Mouse (Mus musculus): Measurements from ENCODE around the gene Ywhab.

Ywhab gene

DNA sequence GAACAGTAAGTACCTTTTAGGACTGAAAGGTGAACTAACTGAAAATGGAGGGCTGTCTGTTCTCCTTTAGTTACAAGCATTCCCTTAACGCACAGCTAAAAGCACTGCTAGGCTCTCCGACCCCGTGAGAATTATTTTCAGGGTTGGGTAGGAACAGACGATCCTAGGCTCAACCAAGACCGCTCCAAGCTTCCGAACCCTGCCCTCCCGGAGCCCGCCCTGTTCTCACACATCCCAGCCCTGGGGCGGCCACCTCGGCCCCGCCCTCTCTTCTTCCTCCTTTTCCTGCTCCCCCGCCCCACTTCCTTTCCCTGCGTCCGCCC lies at the start of gene Ywhab:
Gene Ywhab, plus strand, starts transcription at position 307 of the 323 bp plus-strand sequence.
- DNase-seq (ENCODE audit: low spot score): no peak

DNA sequence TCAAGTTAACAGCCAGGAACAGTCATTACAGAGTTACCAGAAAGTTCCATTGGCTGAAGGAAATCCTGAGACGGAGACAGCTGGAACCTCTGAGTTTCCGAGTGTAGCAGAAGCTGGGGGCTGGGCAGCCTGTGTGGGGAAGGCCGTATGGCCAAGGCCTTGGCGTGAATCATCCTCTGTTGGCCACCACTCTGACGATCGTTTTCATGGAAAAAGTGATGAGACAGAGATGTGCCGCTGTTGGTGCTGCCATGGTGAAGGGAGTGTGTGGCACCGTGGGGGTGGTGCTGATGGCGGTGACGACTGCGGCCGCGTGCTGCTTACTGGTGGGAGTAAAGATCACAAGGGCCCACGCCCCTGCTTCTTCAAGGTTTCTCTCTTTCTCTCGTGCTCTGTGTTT lies 48.5 kb upstream of the Ywhab start:
- DNase-seq (ENCODE audit: low spot score): peak; percentile 38

DNA sequence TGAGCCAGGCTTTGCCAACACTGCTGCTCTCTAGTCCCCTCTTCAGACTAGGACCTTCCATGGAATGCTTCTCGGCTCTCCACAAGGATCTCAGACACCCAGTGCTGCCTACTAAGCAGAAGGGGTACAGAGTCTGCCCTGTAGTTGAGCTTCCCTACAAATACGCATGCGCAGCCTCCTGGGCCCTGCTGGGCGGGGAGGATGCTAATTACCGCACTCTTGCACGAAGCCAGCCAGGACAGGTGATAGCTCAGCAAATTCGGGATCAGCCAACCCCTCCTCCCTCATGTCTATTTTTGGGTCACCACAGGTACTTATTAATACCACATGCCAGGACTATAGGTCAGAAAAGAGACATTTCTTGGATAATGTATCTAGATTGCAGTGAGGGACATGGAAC lies 46.8 kb upstream of the Ywhab start:
- no peak for DNase-seq (ENCODE audit: low spot score)

DNA sequence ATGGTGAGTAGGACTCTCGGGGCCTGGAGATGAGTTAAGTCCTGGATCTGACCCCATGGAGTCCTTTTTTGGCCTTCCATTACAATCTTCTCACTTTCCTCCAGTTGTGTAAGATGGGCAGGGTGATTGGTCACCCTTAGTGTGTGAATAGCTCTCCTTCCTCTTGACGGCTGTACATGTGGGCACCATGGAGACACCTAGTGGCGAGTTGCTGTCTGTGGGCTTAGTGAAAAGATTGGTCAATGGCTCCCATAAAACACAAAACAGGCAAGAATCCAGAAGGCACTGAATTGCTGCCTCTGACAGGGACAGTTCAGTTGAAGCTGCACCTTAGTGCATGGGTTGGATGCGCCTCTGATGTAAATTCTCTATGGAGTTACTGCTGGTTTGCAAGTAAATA lies 43.0 kb upstream of the Ywhab start:
- DNase-seq (ENCODE audit: low spot score): peak; percentile 80

DNA sequence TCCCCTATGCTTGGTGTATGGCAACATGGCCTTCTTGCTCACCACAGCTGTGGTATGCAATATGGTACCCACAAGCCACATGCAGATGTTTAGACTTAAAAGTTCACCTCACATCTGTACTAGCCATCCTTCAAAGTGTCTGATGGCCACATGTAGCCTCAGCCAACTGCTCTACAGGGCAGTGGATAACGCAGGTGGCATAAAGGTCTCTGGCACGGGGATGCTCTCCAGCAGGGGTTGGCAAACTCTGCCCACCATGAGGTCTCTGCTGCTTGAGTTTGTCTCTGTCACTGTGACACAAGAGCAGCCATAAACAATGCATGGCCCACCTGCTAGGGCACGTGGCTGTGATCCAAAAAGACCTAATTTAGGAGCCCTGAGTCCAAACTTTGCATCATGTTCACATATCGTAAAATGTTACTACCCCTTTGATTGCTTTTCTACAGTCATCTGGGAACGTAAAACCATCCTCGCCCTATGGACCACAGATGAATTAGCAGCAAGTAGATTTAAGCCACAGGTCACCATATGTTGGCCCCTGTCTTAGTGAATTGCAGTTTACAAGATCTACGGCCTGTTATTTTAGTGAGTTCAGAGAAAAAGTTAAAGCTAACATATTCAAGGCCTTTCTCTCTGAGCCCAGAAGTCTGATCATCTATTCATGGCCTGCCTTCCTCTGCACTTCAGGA lies 41.0 kb upstream of the Ywhab start:
- no peak for DNase-seq (ENCODE audit: low spot score)

DNA sequence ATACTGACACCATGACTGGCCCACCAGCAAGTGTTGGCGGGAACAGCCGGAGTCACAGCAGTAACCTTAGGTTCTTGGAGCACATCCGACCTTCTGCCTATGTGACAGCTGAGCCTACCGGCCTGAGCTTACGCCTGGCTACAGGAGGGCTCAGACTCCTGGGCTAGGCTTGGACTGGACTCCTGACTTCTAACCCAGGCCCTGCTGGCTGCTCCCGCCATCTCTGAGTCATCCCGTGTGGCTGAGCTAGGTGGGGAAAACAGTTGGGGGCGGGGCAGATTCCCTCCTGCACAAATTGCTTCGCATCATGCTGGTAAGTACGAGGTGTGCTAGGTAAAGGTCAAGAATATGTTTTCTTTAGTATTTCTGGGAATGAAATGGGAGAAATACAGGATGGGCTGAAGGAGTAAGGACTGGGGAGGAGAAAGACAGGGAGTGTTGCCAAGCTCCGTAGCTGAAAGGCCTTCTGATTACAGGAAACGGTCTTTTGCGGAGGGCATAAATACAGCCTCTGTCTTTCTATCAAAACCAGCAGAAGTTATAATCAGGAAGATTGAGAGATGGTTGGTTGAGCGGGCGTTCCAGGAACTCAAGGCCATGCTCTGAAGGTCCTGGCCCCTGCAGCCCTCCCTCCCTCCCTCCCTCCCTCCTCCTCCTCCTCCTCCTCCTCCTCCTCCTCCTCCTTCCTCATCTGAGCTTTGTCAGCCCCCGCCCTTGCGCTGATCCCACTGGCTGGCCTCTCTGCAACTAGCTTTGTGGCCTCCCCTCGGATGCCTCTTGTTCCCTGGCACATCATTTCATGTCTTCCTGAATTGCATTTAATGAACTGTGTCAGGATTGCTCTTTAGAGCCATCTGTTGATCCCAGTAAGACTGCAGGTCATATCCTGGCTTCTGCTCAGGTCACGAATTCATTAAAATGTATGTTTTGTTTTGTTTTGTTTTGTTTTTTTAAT lies 29.9 kb upstream of the Ywhab start:
- DNase-seq (ENCODE audit: low spot score): peak; percentile 71

DNA sequence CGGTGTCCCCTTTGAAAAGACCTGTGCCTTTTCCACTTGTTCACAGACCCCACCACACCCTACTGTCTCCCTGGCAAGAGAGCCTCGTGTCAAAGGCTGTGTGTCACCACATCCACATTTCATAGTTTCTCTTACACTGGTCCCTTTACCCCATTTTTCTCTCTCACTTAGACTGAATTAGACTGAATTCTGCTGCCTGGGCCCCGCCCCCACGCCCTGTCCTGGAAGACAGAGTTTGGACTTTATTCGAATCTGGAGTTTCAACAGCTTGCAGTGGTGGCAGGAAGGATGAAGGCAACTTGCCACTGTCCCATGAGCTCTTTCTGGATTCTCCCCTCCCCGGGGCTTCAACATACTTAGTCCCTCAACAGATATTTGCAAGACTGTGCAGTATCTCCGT lies 29.1 kb upstream of the Ywhab start:
- no peak for DNase-seq (ENCODE audit: low spot score)

DNA sequence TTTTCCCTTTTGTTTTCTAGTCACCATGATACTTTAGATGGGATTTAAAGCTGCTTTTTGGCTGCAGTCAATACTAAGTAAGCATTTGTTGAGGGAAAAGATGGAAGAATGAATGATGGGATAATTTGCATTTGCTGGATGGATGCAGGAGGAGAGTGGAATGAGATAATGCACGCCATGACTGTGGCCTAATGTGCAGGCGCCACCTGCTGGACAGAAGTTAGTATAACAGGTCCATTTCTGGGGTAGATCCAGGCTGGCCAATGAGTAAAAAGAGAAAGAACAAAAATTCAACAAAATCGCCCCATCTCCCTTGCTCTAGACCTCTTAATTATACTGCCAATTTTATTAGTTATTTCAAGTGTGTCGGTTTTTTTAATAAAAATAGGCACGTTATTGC lies 26.2 kb upstream of the Ywhab start:
- DNase-seq (ENCODE audit: low spot score): peak; percentile 80

DNA sequence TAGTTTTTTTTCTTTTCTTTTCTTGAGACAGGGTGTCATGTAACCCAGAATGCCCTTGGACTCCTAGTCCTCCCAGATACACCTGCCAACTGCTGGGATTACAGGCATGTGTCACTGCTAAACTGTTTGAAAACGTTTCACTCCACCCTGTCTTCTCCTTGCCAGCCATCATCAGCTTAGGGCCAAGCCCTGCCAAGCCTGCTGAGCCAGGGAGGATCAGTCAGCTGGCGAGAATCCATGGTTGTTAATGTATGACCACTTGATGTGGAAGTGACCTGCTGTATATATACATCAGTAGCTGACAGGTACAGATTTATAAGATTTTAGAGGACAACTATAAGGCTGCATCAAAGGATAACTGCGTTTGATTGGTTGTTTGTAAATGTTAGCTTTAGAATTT lies 24.4 kb upstream of the Ywhab start:
- DNase-seq (ENCODE audit: low spot score): no peak

DNA sequence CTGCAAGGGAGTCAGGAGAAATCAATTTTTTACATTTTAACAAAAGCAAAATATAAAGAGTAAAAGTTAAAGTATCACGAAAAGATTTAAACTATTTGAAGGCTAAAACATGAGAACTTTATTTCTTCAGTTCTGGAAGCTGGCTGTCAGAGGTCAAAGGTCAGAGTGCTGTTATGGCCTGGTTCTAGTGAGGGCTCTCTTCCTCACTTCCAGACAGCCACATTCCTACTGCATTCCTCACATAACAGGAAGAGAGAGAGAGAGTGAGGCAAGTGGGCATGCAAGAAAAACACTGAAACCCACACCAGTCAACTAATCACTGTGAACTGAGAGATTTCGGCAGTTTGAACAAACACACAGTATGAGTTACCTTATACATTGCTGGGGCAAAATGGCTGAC lies 20.7 kb upstream of the Ywhab start:
- no peak for DNase-seq (ENCODE audit: low spot score)

DNA sequence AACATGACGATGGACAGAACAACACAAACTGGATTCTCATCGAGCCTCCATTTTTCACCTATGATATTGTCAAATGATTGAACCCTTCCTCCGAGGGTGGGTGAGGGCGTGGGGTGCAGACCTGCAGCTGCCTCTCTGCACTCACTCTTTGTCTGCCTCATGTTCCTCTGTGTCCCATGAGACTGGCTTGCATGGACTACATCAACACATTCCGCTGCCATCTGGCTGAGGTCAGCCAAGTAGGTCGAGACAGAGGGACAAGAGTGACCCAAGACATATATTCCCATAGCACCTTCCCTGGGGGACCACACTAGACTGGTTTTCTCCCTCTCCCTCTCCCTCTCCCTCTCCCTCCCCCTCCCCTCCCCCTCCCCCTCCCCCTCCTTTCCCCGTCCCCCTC lies 18.3 kb upstream of the Ywhab start:
- DNase-seq (ENCODE audit: low spot score): no peak

DNA sequence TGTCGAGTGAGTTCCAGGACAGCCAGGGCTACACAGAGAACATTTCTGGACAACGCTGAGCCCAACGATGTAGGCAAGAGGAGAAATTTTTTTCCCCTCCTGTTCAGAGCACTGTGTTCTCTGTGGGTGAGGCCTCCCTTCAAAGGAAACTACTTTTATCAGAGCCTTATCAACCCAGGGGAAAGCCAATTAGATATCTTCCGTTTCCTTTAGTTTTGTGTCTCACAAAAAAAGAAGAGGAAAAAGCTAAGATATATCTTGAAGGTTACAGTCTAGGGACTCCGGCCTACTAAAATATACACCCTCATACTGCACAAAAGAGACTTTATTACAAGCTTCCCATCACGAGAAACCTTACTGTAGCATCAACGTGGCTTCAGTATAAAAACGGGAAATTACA lies 7.5 kb upstream of the Ywhab start:
- no peak for DNase-seq (ENCODE audit: low spot score)

DNA sequence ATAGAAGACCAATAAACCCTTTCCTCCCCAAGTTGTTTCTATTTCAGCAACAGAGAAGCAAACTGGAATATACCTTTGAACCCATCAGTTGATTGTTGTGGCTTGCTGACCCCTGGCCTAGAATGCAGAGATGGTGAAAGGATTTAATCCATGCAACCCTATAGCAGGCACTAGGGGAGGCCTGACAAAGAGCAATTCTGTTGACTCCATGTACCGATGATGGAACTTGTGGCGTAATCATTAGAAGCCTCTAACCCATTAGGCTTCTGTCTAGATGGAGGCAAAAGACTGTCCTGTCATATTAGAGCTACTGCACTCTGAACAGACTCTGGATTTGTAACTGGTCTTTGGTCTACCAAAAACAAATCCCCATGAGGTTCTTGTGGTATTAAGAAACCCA lies 1.9 kb upstream of the Ywhab start:
- no peak for DNase-seq (ENCODE audit: low spot score)

DNA sequence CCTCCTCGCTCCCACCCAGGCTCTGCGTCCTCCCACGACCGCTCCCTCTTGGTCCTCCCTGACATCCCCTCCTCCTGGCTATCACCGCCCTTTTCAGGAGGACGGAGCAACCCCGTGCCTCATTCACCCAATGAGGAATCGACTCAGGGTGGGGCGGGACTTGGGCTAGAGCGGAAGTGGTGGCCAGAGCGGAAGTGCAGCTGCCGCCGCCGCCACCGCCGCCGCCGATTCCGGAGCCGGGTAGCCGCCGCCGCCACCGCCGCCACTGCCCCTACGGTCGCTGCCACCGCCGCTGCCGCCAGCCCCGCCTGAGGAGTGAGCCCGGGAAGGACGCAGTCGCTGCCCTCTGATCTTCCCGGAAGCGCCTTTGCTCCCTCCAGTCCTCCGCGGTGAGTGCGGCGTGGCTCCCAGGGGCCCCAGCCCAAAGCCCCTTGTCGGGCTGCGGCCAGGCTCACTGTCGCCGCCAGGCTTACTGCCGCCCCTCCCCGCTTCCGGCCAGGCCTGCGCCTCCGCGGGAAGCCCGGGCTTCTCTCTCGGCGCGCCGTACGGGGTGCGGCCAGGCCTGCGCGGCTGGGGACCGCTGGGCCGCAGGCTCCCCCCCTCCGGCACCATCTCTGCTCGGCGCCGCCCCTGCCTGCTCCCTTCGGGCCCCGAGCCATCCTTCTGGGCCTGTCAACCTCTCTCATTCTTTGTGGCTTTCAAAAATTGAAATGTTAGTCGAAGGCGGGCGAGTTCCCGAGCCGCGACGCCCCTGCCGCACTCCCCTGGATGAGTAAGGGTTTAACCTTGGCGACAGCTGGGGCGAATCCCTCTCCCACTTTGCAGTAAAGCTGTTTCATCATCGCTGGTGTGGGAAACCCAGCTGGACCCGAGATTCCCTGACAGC lies 460 bp downstream of the Ywhab start:
- peak; percentile 97 for DNase-seq (ENCODE audit: low spot score)

DNA sequence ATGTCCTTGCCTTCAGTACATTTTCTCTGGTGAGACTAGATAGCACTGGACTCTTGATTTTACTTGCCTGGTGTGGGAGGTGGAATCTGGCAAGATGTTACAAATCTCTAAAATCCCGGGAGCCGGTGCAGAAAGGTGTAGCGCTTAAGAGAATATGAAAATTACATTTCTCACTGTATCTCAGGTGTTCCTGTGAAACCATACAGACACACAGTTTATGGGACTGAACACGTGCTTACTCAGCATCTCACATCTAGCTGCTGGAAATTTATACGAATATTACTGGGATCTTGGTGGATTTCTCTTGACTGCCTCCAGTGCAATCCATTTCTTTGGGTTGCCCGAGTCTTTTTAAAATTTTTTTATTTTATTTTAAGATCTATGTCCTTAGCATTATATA lies 1.5 kb downstream of the Ywhab start:
- DNase-seq (ENCODE audit: low spot score): no peak

DNA sequence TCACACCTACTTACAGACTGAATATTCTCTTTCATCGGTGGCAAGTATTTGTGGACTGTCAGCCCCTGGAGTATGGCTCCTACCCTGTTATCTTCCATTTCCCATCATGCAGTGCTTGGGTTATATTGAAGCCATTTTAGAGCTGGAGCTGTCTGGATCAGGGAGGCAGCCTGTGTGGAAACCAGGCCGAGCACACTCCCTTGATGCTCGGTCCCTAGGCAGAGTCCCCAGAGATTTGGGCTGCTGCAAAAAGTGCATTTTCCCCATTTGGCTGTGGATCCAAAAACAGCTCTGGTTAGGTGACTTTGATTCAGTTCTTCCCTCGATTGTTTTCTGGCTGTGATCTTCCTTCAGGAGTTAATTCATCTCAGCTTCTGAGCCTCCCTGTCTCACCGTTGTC lies 2.1 kb downstream of the Ywhab start:
- DNase-seq (ENCODE audit: low spot score): peak; percentile 41

DNA sequence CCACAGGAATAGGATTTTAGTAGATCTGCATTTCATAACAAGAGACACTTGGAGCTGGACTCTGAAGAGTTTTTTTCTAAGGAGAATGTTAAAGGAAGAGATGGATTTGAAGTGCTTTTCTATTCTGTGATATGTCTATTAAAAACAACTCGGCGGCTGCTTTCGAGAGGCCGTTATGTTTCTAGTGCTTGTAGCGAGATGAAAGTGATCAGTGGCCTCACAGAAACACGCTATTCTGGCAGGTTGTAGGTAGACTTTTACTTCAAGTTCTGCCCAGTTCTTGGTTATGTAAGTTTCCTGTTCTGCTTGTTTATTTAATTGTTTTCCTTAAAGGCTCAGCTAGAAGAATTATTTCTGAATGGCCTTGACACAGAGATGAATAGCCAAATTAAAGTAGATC lies 4.2 kb downstream of the Ywhab start:
- DNase-seq (ENCODE audit: low spot score): no peak

DNA sequence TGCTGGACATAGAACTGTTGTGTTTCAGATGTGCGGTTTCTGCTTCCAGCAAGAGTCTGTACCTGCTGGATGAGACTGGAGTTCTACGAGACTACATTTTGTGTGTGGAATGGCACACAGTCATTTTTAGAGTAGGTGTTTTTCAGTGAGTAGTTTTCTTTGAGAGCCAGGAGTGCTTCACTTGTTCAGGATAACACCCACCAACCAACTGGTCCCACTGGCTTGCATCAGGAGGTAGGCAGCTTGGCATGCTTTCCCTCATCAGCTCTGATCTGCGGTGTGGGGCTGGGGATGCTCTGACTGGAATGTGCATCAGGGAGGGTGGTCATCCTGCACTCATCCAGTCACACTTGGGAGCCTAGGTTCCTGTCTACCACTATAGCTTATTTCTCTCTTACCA lies 7.9 kb downstream of the Ywhab start:
- DNase-seq (ENCODE audit: low spot score): no peak

DNA sequence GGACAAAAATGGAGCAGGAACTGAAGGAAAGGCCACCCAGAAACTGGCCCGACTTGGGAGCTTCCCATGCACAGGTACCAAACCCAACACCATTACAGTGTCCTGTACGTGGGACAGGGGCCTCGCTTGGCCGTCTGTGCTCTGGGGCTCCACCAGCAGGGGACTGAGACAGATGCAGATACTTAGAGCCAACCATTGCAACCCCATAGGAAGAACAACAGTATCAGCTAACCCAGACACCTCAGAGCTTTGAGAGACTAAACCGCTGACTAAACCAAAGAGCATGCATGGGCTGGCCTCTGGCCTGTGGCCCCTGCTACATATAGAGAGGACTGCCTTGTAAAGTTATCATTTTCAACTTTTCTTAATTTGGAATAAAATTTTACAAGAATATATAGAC lies 9.7 kb downstream of the Ywhab start:
- DNase-seq (ENCODE audit: low spot score): no peak

DNA sequence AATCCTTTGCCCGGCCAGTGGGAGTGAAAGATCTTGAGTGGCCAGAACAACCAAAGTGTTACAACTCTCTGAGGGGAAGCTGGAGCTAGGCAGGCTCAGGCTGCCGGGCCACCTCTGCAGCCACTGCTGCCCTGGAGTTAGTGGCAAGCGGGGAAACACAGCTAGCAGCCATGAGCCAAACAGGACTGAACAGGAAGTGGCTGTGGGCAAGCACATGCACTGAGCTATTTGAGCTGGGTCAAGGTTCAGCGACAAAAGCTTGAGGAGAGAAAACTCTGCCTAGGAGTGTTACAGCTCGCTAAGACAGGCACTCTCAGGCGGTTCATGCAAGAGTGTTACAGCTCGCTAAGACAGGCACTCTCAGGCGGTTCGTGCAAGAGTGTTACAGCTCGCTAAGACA lies 12.2 kb downstream of the Ywhab start:
- no peak for DNase-seq (ENCODE audit: low spot score)

DNA sequence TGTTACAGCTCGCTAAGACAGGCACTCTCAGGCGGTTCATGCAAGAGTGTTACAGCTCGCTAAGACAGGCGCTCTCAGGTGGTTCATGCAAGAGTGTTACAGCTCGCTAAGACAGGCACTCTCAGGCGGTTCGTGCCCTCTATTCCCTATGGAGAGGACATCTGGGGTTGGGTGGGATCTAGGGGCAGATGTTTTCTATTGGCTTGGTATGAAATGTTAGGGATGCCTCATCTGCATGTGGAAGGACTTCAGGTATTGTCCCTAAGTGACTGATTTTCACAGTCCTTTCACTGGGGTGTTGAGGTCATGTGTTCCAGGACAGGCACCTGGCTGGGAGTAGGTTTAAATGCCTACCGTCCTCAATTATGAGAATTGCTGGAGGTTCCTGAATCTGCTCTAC lies 12.8 kb downstream of the Ywhab start:
- DNase-seq (ENCODE audit: low spot score): no peak

DNA sequence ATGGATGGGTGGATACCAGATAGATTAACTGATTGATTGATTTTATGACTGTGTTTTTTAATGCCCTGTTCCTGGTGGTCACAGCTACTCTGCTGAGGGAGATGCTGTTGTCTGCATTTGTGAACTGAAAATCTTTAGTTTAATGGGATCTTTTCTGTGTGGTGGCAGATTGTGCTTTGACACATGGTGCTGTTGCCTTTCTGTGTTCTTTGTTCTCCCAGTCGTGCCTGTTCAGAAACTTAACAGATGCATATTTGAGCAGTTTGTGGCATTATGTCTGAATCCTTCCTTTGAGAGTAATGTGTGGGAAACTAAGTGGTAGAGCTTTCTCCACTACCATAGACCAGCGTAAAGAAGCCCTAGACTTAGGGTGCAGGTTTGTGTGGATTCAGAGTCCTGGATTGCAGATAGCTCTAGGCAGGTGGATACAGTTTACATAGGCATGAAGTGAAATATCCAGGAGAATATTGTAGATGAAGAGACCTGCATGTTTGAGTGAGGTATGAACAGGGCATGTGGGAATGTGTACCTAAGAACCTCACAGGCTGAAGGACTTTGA lies 13.3 kb downstream of the Ywhab start:
- DNase-seq (ENCODE audit: low spot score): no peak
